Mouse (Mus musculus): ENCODE measurements at regions not wholly inside any gene's neighbourhood (a gene's known extent, or its start where the extent isn't known, plus 50 kb on each side); places are given as distances from the start of the nearest gene placed in this dataset.

DNA sequence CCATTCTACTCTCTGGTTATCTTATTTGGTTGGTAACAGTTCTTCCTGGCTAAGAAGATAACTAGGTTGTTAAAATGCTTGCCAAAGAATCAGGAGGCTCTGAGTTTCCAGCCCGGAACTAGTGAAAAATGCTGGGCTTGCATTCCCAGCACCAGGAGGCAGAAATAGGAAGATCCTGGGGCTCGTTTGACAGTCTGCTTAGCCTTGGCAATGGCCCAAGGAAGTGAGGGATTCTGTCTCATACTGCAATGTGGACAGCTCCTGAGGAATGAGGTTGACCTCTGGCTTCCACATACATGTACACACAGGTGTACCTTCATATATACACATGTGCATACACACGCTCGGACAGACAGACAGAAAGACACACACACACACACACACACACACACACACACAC, 340.6 kb upstream of the Id2 start:
- no peak overlapping the region for H3K4me3 ChIP-seq (ENCODE audit: low read depth, low read length)
- TF ChIP-seq CTCF (IDR thresholded peaks at IDR 0.05) (no peak), EP300 (IDR thresholded peaks at IDR 0.05) (no peak)
- no peaks in the 10 kb centered on the region for H3K36me3 ChIP-seq (ENCODE audit: insufficient read depth, low read length)
- H3K27me3 ChIP-seq (replicated peaks; ENCODE audit: insufficient read depth, low read length) = no peaks in the 10 kb centered on the region
- H3K4me1 ChIP-seq (ENCODE audit: insufficient read depth, low read depth, low read length) = no peaks in the 10 kb centered on the region
- WGBS = 58% methylated on average over 4 of the region's 4 CpGs
- DNase-seq (ENCODE audit: low spot score) (no peak), ATAC-seq (no peak)
- no peak overlapping the region for H3K27ac ChIP-seq (ENCODE audit: low read length)
- H3K9me3 ChIP-seq (ENCODE audit: low read length) = no peaks in the 10 kb centered on the region
- no peak overlapping the region for H3K4me2 ChIP-seq (replicated peaks; ENCODE audit: low read depth, low read length)
- no peak overlapping the region for H3K9ac ChIP-seq (replicated peaks; ENCODE audit: low read depth)

- Histone ChIP-seq H3K36me3 (ENCODE audit: insufficient read depth, low read length) (no peaks in the 10 kb centered on the region), H3K4me3 (ENCODE audit: low read depth, low read length) (no peak overlapping the region), H3K27me3 (replicated peaks; ENCODE audit: insufficient read depth, low read length) (no peaks in the 10 kb centered on the region), H3K9ac (replicated peaks; ENCODE audit: low read depth) (no peak overlapping the region), H3K27ac (ENCODE audit: low read length) (no peak overlapping the region), H3K4me2 (replicated peaks; ENCODE audit: low read depth, low read length) (no peak overlapping the region), H3K9me3 (ENCODE audit: low read length) (no peaks in the 10 kb centered on the region), H3K4me1 (ENCODE audit: insufficient read depth, low read depth, low read length) (no peaks in the 10 kb centered on the region)
- WGBS = 85% methylated on average over 6 of the region's 6 CpGs
- DNase-seq (ENCODE audit: low spot score) = no peak
- no peak for ATAC-seq
- TF ChIP-seq CTCF (IDR thresholded peaks at IDR 0.05) (no peak), EP300 (IDR thresholded peaks at IDR 0.05) (no peak)
Measured at GRCm38 (mm10) chr12:25436220-25436911, 339.4 kb upstream of the Id2 start.

DNA sequence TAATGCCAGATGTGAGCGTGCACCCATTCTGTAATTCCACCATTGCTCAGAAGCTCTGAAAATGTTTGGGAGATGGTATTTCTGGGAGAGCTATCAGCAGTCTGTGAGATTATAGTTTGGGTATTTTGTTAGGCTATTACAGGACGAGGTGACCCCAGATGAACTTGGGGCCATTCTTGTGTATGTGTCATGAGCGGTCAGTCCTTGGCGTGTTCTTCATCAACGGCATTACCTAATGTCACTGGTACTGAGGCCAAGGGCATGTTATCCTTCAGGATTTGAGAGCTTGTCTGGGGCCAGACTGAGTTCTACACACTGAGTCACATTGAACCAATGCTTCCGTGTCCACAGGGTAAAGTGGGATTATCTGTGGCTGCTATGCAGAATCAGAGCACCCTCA, 335.9 kb upstream of the Id2 start:
- Histone ChIP-seq H3K36me3 (ENCODE audit: insufficient read depth, low read length) (no peaks in the 10 kb centered on the region), H3K4me1 (ENCODE audit: insufficient read depth, low read depth, low read length) (no peaks in the 10 kb centered on the region), H3K4me2 (replicated peaks; ENCODE audit: low read depth, low read length) (no peak overlapping the region), H3K9me3 (ENCODE audit: low read length) (no peaks in the 10 kb centered on the region), H3K27ac (ENCODE audit: low read length) (no peak overlapping the region), H3K4me3 (ENCODE audit: low read depth, low read length) (no peak overlapping the region), H3K27me3 (replicated peaks; ENCODE audit: insufficient read depth, low read length) (no peaks in the 10 kb centered on the region), H3K9ac (replicated peaks; ENCODE audit: low read depth) (no peak overlapping the region)
- whole genome bisulfite sequencing = 95% methylated on average over 6 of the region's 6 CpGs
- no peak for TF ChIP-seq CTCF (IDR thresholded peaks at IDR 0.05)
- TF ChIP-seq EP300 (IDR thresholded peaks at IDR 0.05) = no peak
- ATAC-seq (no peak), DNase-seq (ENCODE audit: low spot score) (no peak)

DNA sequence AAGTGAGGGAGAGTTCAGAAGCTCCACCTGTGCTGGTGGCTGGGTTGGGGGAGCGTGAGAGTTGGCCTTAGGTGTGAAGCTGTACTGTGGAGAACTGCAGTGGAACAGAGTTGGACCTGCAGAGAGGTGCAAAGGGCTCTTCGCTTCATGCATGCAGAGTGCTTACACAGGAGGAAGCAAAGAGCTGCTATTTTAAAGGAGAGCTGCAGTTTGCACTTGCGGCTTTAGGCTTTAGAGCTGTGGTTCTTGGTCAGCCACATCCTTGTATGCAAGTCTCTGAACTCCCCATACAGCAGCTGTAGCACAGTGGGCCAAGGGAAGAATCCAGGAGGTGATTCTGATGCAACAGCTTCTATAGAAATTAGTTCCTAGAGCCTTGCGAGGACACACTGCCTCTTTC, 334.0 kb upstream of the Id2 start:
- Histone ChIP-seq H3K36me3 (ENCODE audit: insufficient read depth, low read length) (no peaks in the 10 kb centered on the region), H3K4me1 (ENCODE audit: insufficient read depth, low read depth, low read length) (no peaks in the 10 kb centered on the region), H3K9ac (replicated peaks; ENCODE audit: low read depth) (no peak overlapping the region), H3K27me3 (replicated peaks; ENCODE audit: insufficient read depth, low read length) (no peaks in the 10 kb centered on the region), H3K27ac (ENCODE audit: low read length) (no peak overlapping the region), H3K9me3 (ENCODE audit: low read length) (no peaks in the 10 kb centered on the region), H3K4me3 (ENCODE audit: low read depth, low read length) (no peak overlapping the region), H3K4me2 (replicated peaks; ENCODE audit: low read depth, low read length) (no peak overlapping the region)
- ATAC-seq (no peak), DNase-seq (ENCODE audit: low spot score) (no peak)
- WGBS = 88% methylated on average over 4 of the region's 4 CpGs
- no peak for TF ChIP-seq CTCF (IDR thresholded peaks at IDR 0.05)

DNA sequence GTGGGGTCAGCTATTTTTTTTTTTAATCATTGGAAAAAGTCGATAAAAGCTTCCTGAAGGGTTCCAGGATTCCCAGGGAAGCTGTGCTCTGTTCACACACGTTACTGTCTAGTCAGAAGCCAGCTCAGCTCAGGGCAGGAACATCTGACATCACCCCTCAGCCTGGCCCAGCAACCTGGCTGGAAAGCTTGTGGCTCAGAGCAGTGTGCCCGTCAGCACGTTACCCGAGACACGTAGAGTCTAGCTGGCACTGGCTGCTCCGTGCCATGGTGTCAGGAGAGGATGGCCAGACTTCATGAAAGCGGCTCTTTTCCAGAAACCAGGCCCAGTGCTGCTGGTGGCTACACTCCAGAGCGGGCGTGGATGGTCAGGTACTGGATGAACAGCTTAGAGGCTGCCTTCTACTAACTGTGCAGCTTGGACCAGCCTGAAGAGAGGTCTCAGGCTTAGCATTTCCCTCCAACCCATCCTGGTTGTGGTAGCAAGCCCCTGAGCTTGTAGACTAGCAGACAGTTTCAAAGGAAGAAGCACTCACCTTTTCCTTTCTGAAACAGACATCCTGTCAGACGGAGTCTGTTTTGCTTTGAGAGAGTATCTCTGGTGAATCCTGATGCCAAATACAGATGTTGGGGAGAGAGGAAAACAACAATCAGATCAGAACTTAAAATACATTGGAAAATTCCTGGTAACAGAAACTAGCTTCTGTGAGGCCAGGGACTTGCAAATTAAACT, 331.1 kb upstream of the Id2 start:
- Histone ChIP-seq H3K27me3 (replicated peaks; ENCODE audit: insufficient read depth, low read length) (no peaks in the 10 kb centered on the region), H3K4me3 (ENCODE audit: low read depth, low read length) (no peak overlapping the region), H3K4me1 (ENCODE audit: insufficient read depth, low read depth, low read length) (no peaks in the 10 kb centered on the region), H3K9me3 (ENCODE audit: low read length) (no peaks in the 10 kb centered on the region), H3K27ac (ENCODE audit: low read length) (no peak overlapping the region), H3K36me3 (ENCODE audit: insufficient read depth, low read length) (no peaks in the 10 kb centered on the region), H3K9ac (replicated peaks; ENCODE audit: low read depth) (no peak overlapping the region), H3K4me2 (replicated peaks; ENCODE audit: low read depth, low read length) (no peak overlapping the region)
- 76% methylated on average over 11 of the region's 11 CpGs for WGBS
- TF ChIP-seq CTCF (IDR thresholded peaks at IDR 0.05) = no peak
- TF ChIP-seq EP300 (IDR thresholded peaks at IDR 0.05) = no peak
- DNase-seq (ENCODE audit: low spot score) (no peak), ATAC-seq (no peak)

GRCm38 (mm10) chr12:25417336-25417735, 320.4 kb upstream of the Id2 start:
- no peak for TF ChIP-seq CTCF (IDR thresholded peaks at IDR 0.05)
- no peak for TF ChIP-seq EP300 (IDR thresholded peaks at IDR 0.05)
- H3K4me2 ChIP-seq (replicated peaks; ENCODE audit: low read depth, low read length) = no peak overlapping the region
- H3K9me3 ChIP-seq (ENCODE audit: low read length) = no peaks in the 10 kb centered on the region
- no peak for ATAC-seq
- H3K36me3 ChIP-seq (ENCODE audit: insufficient read depth, low read length) = no peaks in the 10 kb centered on the region
- no peak overlapping the region for H3K27ac ChIP-seq (ENCODE audit: low read length)
- no peak for DNase-seq (ENCODE audit: low spot score)
- no peaks in the 10 kb centered on the region for H3K27me3 ChIP-seq (replicated peaks; ENCODE audit: insufficient read depth, low read length)
- H3K4me3 ChIP-seq (ENCODE audit: low read depth, low read length) = no peak overlapping the region
- H3K4me1 ChIP-seq (ENCODE audit: insufficient read depth, low read depth, low read length) = no peaks in the 10 kb centered on the region
- H3K9ac ChIP-seq (replicated peaks; ENCODE audit: low read depth) = no peak overlapping the region
- 73% methylated on average over 4 of the region's 4 CpGs for WGBS

Measured in lung, postnatal 0 days (tissue).